Mouse (Mus musculus): ENCODE data around the gene Mgll. TPM values are rescaled to one million over a fixed set of nuclear protein-coding genes. Genes with fewer than 3 reads are reported as not detected.

Mgll gene
- polyA plus RNA-seq, 1 experiment from 2014 or later = 19.3 TPM

DNA sequence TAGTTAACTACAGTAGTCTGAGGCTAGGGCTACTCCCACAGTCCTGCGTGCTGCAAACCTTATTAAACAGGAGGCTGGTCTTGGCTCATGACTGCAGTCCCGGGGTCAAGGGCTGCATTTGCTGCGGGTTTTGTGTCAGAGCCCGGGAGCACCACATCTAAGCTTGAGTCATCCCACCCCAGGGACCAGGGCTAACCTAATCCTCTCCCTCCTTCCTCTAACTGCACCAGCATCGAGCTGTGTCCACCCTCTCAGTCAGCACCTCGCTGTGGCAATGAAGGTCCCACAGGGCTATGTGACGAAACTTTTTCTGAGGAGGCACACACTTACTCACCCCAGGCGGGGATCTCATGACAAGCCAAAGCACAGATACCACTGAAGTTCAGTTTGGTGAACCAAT, 22.1 kb downstream of the Mgll start:
- H3K9me3 ChIP-seq (replicated peaks; ENCODE audit: control insufficient read depth, low read length) = no peaks in the 10 kb centered on the region
- ATAC-seq (no peak), DNase-seq (ENCODE audit: low spot score) (no peak)
- no peaks in the 10 kb centered on the region for H3K36me3 ChIP-seq (ENCODE audit: control insufficient read depth, insufficient read depth, low read length)
- no peak overlapping the region for H3K4me2 ChIP-seq (ENCODE audit: low read length)
- H3K9ac ChIP-seq (ENCODE audit: low read length) = no peak overlapping the region
- no peaks in the 10 kb centered on the region for H3K27me3 ChIP-seq (replicated peaks; ENCODE audit: control insufficient read depth, insufficient read depth, low read length)
- H3K4me1 ChIP-seq (ENCODE audit: control insufficient read depth, insufficient read depth, low read length) = no peaks in the 10 kb centered on the region; the same call in 1 of the 2 replicates
- H3K4me3 ChIP-seq (ENCODE audit: low read depth, low read length) = no peak overlapping the region
- whole genome bisulfite sequencing = 88% methylated on average over 8 of the region's 8 CpGs
- no peak overlapping the region for H3K27ac ChIP-seq (ENCODE audit: low read depth, low read length)

- Histone ChIP-seq H3K9ac (ENCODE audit: low read length) (no peak overlapping the region), H3K4me1 (ENCODE audit: control insufficient read depth, insufficient read depth, low read length) (no peaks in the 10 kb centered on the region; the same call in 1 of the 2 replicates), H3K4me3 (ENCODE audit: low read depth, low read length) (no peak overlapping the region), H3K27ac (ENCODE audit: low read depth, low read length) (no peak overlapping the region), H3K9me3 (replicated peaks; ENCODE audit: control insufficient read depth, low read length) (no peaks in the 10 kb centered on the region), H3K36me3 (ENCODE audit: control insufficient read depth, insufficient read depth, low read length) (no peaks in the 10 kb centered on the region), H3K4me2 (ENCODE audit: low read length) (no peak overlapping the region), H3K27me3 (replicated peaks; ENCODE audit: control insufficient read depth, insufficient read depth, low read length) (no peaks in the 10 kb centered on the region)
- DNase-seq (ENCODE audit: low spot score) = no peak
- ATAC-seq = no peak
- WGBS = 88% methylated on average over 12 of the region's 12 CpGs
Measured at GRCm38 (mm10) chr6:88747296-88748040, 23.3 kb downstream of the Mgll start.

DNA sequence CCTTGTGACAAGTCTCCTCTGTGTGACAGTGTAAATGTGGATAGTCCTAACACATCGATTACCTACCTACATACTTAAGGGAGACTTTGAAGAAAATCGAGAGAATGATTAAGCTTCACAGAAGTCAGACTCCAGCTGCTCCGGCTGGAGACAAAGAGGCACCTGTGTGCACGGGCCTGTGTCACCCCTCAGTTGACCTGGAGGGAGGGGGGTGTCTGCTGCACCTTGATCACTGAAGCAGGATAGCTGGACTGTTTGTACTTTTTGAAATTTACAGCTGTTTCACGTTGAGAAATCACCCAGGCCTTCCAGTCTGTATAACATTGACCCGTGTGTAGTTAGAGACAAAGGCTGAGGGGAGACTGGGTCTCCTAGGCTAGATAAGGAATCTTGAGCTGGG, 26.7 kb downstream of the Mgll start:
- peaks cover 7% of the 10 kb centered on the region; the same call in 1 of the 2 replicates for H3K4me1 ChIP-seq (ENCODE audit: control insufficient read depth, insufficient read depth, low read length)
- H3K27ac ChIP-seq (ENCODE audit: low read depth, low read length) = no peak overlapping the region
- no peak overlapping the region for H3K4me2 ChIP-seq (ENCODE audit: low read length)
- H3K36me3 ChIP-seq (ENCODE audit: control insufficient read depth, insufficient read depth, low read length) = no peaks in the 10 kb centered on the region
- H3K4me3 ChIP-seq (ENCODE audit: low read depth, low read length) = no peak overlapping the region
- 69% methylated on average over 6 of the region's 6 CpGs for WGBS
- ATAC-seq (no peak), DNase-seq (ENCODE audit: low spot score) (no peak)
- H3K27me3 ChIP-seq (replicated peaks; ENCODE audit: control insufficient read depth, insufficient read depth, low read length) = no peaks in the 10 kb centered on the region
- H3K9me3 ChIP-seq (replicated peaks; ENCODE audit: control insufficient read depth, low read length) = no peaks in the 10 kb centered on the region
- H3K9ac ChIP-seq (ENCODE audit: low read length) = no peak overlapping the region

DNA sequence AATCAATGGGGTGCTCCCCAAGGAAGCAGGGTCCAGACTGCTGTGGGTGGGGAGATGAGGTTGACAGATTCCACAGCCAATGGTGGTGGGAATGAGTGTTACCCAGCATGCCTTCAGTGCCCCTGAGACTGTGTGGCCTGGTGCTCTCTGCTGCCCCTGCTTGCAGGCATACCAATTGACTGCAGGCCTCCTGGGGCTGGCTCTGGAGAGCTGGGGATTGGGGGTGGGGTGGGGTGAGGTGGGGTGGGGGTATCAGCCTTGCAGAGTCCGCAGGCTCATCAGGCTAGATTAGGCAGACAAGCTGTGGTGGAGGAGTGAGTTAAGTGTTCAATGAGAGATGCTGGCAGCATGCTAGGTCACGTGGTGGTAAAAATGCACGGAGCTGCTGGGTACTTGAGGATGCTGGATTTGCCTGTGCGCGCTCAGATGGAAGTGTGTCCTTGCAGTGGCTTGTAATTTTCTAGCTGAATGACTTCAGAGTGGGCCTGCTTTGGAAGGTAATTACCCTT, 28.6 kb downstream of the Mgll start:
- peak; percentile 92 for ATAC-seq
- Histone ChIP-seq H3K36me3 (ENCODE audit: control insufficient read depth, insufficient read depth, low read length) (no peaks in the 10 kb centered on the region), H3K27me3 (replicated peaks; ENCODE audit: control insufficient read depth, insufficient read depth, low read length) (no peaks in the 10 kb centered on the region), H3K4me1 (ENCODE audit: control insufficient read depth, insufficient read depth, low read length) (peaks cover 7% of the 10 kb centered on the region; the same call in 1 of the 2 replicates), H3K9ac (ENCODE audit: low read length) (no peak overlapping the region), H3K9me3 (replicated peaks; ENCODE audit: control insufficient read depth, low read length) (no peaks in the 10 kb centered on the region), H3K4me3 (ENCODE audit: low read depth, low read length) (no peak overlapping the region), H3K27ac (ENCODE audit: low read depth, low read length) (peak overlapping the region; percentile 5; the same call in 1 of the 2 replicates), H3K4me2 (ENCODE audit: low read length) (no peak overlapping the region)
- DNase-seq (ENCODE audit: low spot score) = peak; percentile 79
- 36% methylated on average over 5 of the region's 5 CpGs for whole genome bisulfite sequencing

DNA sequence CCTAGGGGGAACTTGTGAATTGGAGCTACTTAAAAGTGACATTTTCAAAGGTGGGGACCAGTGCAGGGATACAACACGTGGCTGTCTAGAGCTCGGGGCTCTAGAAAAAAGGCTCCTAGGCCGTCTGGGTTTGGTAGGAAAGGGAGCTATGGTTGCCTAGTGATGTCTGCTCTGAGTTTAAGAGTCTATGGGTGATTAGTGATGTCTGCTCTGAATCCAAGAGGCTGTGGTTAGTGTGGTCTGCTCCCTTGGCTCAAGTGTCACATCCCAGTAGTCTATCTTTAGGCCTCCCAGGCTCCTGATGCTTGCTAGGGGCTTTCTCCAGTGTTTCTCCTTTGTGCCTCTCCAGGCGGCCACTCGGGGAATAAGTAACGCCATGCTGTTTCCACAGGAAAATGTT, 29.4 kb downstream of the Mgll start:
- Histone ChIP-seq H3K9ac (ENCODE audit: low read length) (no peak overlapping the region), H3K27ac (ENCODE audit: low read depth, low read length) (peak overlapping the region; percentile 5; the same call in 1 of the 2 replicates), H3K4me2 (ENCODE audit: low read length) (no peak overlapping the region), H3K27me3 (replicated peaks; ENCODE audit: control insufficient read depth, insufficient read depth, low read length) (no peaks in the 10 kb centered on the region), H3K9me3 (replicated peaks; ENCODE audit: control insufficient read depth, low read length) (no peaks in the 10 kb centered on the region), H3K36me3 (ENCODE audit: control insufficient read depth, insufficient read depth, low read length) (no peaks in the 10 kb centered on the region), H3K4me3 (ENCODE audit: low read depth, low read length) (no peak overlapping the region), H3K4me1 (ENCODE audit: control insufficient read depth, insufficient read depth, low read length) (peaks cover 7% of the 10 kb centered on the region; the same call in 1 of the 2 replicates)
- DNase-seq (ENCODE audit: low spot score) (no peak), ATAC-seq (no peak)
- WGBS = 69% methylated on average over 6 of the region's 6 CpGs

DNA sequence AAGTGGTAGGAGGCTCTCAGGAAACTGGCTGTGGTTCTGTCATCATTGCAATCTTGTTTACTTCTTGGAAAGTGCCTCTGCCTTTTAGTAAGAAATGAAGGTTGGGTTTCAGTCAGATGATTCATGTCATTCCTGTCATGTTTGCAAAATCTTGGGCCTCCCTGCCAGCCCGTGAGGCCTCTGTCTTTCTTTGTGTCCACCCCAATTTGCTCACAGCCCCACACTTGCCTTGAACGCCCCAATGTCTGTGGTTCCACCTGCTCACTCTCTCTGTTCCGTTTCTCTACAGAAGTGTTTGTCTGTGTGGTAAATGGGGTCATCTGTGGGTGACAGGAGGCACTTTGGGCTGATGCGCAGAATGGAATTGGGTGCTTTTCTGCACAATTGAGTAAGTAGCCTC, 32.8 kb downstream of the Mgll start:
- no peaks in the 10 kb centered on the region for H3K27me3 ChIP-seq (replicated peaks; ENCODE audit: control insufficient read depth, insufficient read depth, low read length)
- H3K4me2 ChIP-seq (ENCODE audit: low read length) = no peak overlapping the region
- no peak overlapping the region for H3K4me3 ChIP-seq (ENCODE audit: low read depth, low read length)
- no peak for ATAC-seq
- H3K27ac ChIP-seq (ENCODE audit: low read depth, low read length) = no peak overlapping the region
- peaks cover 18% of the 10 kb centered on the region for H3K4me1 ChIP-seq (ENCODE audit: control insufficient read depth, insufficient read depth, low read length)
- H3K9me3 ChIP-seq (replicated peaks; ENCODE audit: control insufficient read depth, low read length) = no peaks in the 10 kb centered on the region
- no peak for DNase-seq (ENCODE audit: low spot score)
- WGBS = 84% methylated on average over 4 of the region's 4 CpGs
- no peak overlapping the region for H3K9ac ChIP-seq (ENCODE audit: low read length)
- no peaks in the 10 kb centered on the region for H3K36me3 ChIP-seq (ENCODE audit: control insufficient read depth, insufficient read depth, low read length)

DNA sequence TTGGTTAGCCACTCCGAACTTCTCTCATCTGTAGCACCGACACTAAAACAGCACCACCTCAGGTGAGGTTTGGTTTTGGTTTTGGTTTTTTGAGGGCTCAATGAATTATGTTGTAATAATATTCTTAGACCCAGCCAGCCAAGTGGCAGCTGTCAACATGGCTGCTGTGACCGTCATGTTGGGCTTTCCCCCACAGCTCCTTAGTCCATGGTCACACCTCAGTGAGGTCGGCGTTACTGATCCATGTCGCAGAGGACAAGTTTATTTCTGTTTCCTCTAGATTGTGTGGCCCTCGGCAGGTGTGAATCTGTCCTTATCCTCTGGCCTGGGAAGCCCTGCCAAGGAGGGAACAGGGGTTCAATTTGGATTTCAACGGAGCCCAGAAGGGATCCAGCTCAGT, 33.9 kb downstream of the Mgll start:
- Histone ChIP-seq H3K36me3 (ENCODE audit: control insufficient read depth, insufficient read depth, low read length) (no peaks in the 10 kb centered on the region), H3K27me3 (replicated peaks; ENCODE audit: control insufficient read depth, insufficient read depth, low read length) (no peaks in the 10 kb centered on the region), H3K4me1 (ENCODE audit: control insufficient read depth, insufficient read depth, low read length) (peaks cover 17% of the 10 kb centered on the region), H3K4me2 (ENCODE audit: low read length) (no peak overlapping the region), H3K4me3 (ENCODE audit: low read depth, low read length) (no peak overlapping the region), H3K9me3 (replicated peaks; ENCODE audit: control insufficient read depth, low read length) (no peaks in the 10 kb centered on the region), H3K9ac (ENCODE audit: low read length) (no peak overlapping the region), H3K27ac (ENCODE audit: low read depth, low read length) (no peak overlapping the region)
- 92% methylated on average over 8 of the region's 8 CpGs for WGBS
- DNase-seq (ENCODE audit: low spot score) (no peak), ATAC-seq (no peak)

DNA sequence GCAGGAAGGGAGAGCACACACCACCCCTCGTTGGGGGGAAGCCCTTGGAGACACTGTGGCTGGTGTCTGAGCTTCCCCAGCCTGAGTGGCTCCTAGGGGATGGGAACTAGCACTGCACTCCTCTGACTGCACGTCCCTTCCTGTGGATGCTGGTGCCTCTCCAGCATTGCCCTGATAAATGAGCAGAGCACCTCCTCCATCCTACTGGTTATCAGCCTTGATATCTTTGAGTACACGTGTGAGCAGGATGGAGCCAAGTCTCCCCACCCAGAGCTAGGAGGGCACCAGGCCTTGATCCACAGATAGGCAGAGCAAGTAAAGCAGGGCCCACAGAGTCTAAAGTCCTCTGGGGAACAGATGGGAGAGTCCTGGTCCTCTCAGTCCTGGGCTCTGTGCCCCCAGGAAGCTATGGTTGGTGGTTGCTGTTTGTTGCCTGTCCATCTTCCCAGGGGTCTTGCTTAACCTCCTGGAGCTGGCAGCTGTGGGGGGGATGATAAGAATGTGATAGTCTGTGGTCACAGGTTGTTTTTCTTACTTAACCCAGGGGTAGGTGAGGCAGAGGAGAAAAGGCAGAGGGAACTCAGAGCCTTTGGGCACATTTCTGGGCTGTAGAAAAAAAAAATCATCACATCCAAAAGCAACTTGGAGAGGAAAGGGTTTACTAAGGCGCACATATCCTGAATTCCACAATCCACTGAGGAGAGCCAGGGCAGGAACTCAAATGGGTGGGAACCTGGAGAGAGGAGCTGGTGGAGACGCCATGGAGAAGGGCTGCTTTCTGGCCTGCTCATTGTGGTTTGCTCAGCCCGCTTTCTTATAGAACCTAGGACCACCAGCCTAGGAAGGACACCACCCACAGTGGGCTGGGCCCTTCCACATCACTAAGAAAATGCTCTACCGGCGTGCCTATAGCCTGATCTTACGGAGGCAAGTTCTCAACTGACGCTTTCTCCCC, 34.6 kb downstream of the Mgll start:
- peaks cover 11% of the 10 kb centered on the region for H3K4me1 ChIP-seq (ENCODE audit: control insufficient read depth, insufficient read depth, low read length)
- no peaks in the 10 kb centered on the region for H3K9me3 ChIP-seq (replicated peaks; ENCODE audit: control insufficient read depth, low read length)
- WGBS = 84% methylated on average over 10 of the region's 10 CpGs
- no peak overlapping the region for H3K9ac ChIP-seq (ENCODE audit: low read length)
- H3K36me3 ChIP-seq (ENCODE audit: control insufficient read depth, insufficient read depth, low read length) = no peaks in the 10 kb centered on the region
- no peak overlapping the region for H3K4me3 ChIP-seq (ENCODE audit: low read depth, low read length)
- H3K27me3 ChIP-seq (replicated peaks; ENCODE audit: control insufficient read depth, insufficient read depth, low read length) = no peaks in the 10 kb centered on the region
- H3K27ac ChIP-seq (ENCODE audit: low read depth, low read length) = peak overlapping the region; percentile 85; the same call in 1 of the 2 replicates
- ATAC-seq = no peak
- no peak overlapping the region for H3K4me2 ChIP-seq (ENCODE audit: low read length)
- DNase-seq (ENCODE audit: low spot score) = no peak
